Mouse (Mus musculus) stomach, embryonic 16.5 days (tissue): Measurements from ENCODE around the gene Grem2. TPM values are rescaled to one million over a fixed set of nuclear protein-coding genes. Genes with fewer than 3 reads are reported as not detected.

Source experiments
- ATAC-seq: fragments of 200-750 bp; cut with Nextera tagmentation; 2 replicates; pipeline ENCODE4 v1.8.0; 2017; ENCODE audit warnings: moderate number of reproducible peaks, moderate TSS enrichment; ENCODE audit not compliant: insufficient read depth, low FRiP score
- H3K27ac ChIP-seq: fragments of 300-500 bp; sonication (generic); 2 replicates; pipeline ENCODE4 v1.5.1; 2014; ENCODE audit warnings: low read length
- H3K27me3 ChIP-seq: fragments of 300-500 bp; sonication (generic); 2 replicates; pipeline ENCODE4 v1.6.1; 2014; ENCODE audit warnings: low read length, control low read depth, mixed read lengths; ENCODE audit not compliant: control insufficient read depth, insufficient read depth
- H3K36me3 ChIP-seq: fragments of 300-500 bp; sonication (generic); 2 replicates; pipeline ENCODE4 v1.6.1; 2014; ENCODE audit warnings: low read length; ENCODE audit not compliant: control insufficient read depth, insufficient read depth
- H3K4me1 ChIP-seq: fragments of 300-500 bp; sonication (generic); 2 replicates; pipeline ENCODE4 v1.6.1; 2014; ENCODE audit warnings: low read length, control low read depth, mixed read lengths; ENCODE audit not compliant: control insufficient read depth, insufficient read depth
- H3K4me2 ChIP-seq: fragments of 300-500 bp; sonication (generic); 2 replicates; pipeline ENCODE4 v1.6.1; 2014; ENCODE audit warnings: low read depth, low read length, mixed read lengths
- H3K4me3 ChIP-seq: fragments of 300-500 bp; sonication (generic); replicated peaks from 2 replicates; pipeline ENCODE4 v1.5.1; 2014; ENCODE audit warnings: mild to moderate bottlenecking, low read length
- H3K9ac ChIP-seq: fragments of 300-500 bp; sonication (generic); 2 replicates; pipeline ENCODE4 v1.6.1; 2014; ENCODE audit warnings: low read length
- H3K9me3 ChIP-seq: fragments of 300-500 bp; sonication (generic); replicated peaks from 2 replicates; pipeline ENCODE4 v1.6.1; 2016; ENCODE audit warnings: low read length, control low read depth; ENCODE audit not compliant: control insufficient read depth
- WGBS: fragments of 180-500 bp; shearing (Covaris S2); extraction: QIAGEN DNeasy Blood & Tissue Kit; methylation state at CpG from one replicate; pipeline ENCODE4 v1.1.7; 2014; 5-methylcytosine and 5-hydroxymethylcytosine counted together
- polyA plus RNA-seq: library from polyadenylated mRNA; unstranded; fragments of >200 nt; fragmentation: Nextera tagmentation; extraction: Ambion mirVana; gene quantifications from 2 replicates; pipeline ENCODE4 v1.2.1, GENCODE M21; 2015

Gene Grem2
- polyA plus RNA-seq, 1 experiment from 2014 or later = 3.8 TPM

DNA sequence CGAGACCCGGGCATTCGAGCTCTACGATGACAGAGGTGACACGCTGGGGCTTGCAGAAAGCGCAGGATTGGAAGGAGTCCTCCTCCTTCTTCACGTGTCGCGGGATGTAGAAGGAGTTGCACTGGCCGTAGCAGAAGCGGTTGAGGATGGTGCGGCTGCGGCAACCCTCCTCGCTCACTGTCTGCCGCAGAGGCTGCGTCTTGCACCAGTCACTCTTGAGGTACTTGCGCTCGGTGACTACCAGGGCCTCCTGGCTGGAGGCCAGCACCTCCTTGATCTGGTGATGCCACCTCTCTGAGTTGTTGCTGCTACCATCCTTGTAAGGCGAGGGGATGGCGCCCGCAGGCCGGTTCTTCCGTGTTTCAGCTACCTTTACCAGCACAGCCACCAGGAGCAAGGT lies 84.8 kb downstream of the Grem2 start:
- no peaks in the 10 kb centered on the region; the same call in 1 of the 2 replicates for H3K36me3 ChIP-seq
- no peaks in the 10 kb centered on the region for H3K4me1 ChIP-seq
- H3K4me2 ChIP-seq = no peak overlapping the region
- H3K27me3 ChIP-seq = no peaks in the 10 kb centered on the region
- H3K9me3 ChIP-seq = no peaks in the 10 kb centered on the region
- WGBS = 95% methylated on average over 23 of the region's 23 CpGs
- no peak overlapping the region for H3K4me3 ChIP-seq
- H3K27ac ChIP-seq = no peak overlapping the region
- no peak overlapping the region for H3K9ac ChIP-seq
- no peak; the same call in 1 of the 2 replicates for ATAC-seq

DNA sequence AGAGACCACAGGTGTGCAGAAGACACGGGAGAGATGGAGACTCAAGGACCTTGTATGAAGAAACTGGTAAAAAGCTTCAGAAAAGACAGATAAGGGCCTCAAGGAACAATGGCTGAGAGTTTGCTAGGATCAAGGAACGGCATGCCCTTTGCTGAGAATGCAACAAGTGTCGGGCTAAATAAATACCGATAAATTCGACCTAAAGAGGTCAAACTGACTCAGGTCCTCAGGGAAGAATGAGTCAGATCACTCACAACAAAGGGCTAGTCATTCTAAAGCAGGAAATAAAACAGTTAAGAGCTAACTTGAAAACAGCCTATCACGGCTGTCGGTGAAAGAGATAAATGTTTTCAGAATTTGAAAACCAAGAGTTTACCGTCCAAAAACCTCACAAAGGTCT lies 95.1 kb downstream of the Grem2 start:
- Histone ChIP-seq H3K4me1 (no peaks in the 10 kb centered on the region), H3K9me3 (no peaks in the 10 kb centered on the region), H3K4me2 (no peak overlapping the region), H3K27me3 (no peaks in the 10 kb centered on the region), H3K27ac (no peak overlapping the region), H3K9ac (no peak overlapping the region), H3K4me3 (no peak overlapping the region), H3K36me3 (no peaks in the 10 kb centered on the region)
- peak; percentile 66; the same call in 1 of the 2 replicates for ATAC-seq
- WGBS = 19% methylated on average over 8 of the region's 8 CpGs

GRCm38 (mm10) chr1:174811846-174812245 lies 109.8 kb downstream of the Grem2 start:
- Histone ChIP-seq H3K4me2 (no peak overlapping the region), H3K9me3 (no peaks in the 10 kb centered on the region), H3K4me1 (no peaks in the 10 kb centered on the region), H3K36me3 (no peaks in the 10 kb centered on the region), H3K27me3 (no peaks in the 10 kb centered on the region), H3K27ac (no peak overlapping the region), H3K4me3 (no peak overlapping the region), H3K9ac (no peak overlapping the region)
- WGBS = 76% methylated on average over 4 of the region's 4 CpGs
- ATAC-seq = no peak

- Histone ChIP-seq H3K9ac (no peak overlapping the region), H3K4me3 (no peak overlapping the region), H3K36me3 (no peaks in the 10 kb centered on the region), H3K4me1 (no peaks in the 10 kb centered on the region), H3K4me2 (no peak overlapping the region), H3K27me3 (no peaks in the 10 kb centered on the region), H3K9me3 (no peaks in the 10 kb centered on the region), H3K27ac (no peak overlapping the region)
- 89% methylated on average over 2 of the region's 2 CpGs for WGBS
- ATAC-seq = no peak
These were observed 133.0 kb downstream of the Grem2 start for GRCm38 (mm10) chr1:174788617-174789016.
